ENCODE assay signal across 28 mouse cellular contexts in genomic region chr16:43772358-43772757, GRCm38 (mm10). TPM values are rescaled to one million over a fixed set of nuclear protein-coding genes. Genes with fewer than 3 reads are reported as not detected.
A peak's percentile ranks its signal among the peaks of the same experiment; 100 is the strongest.
DNase-seq lines count a peak whose midpoint lies in the region; ATAC-seq and TF ChIP-seq lines count a peak whose summit lies in the region.
"Had no signal": no experiment of that assay in that cellular context is flagged by ENCODE, and none has a peak within 500 bp of the region (broad histone marks: within the 10 kb centered on the region; RNA-seq: fewer than 3 reads in every experiment).

No protein-coding gene starts in this region.

- no peak for TF ChIP-seq POLR2A in heart, adult 2 months (IDR thresholded peaks at IDR 0.05; ENCODE audit: insufficient read depth, low read depth, low read length)

- no peaks in the 10 kb centered on the region for H3K79me2 ChIP-seq in heart, adult 2 months (replicated peaks; ENCODE audit: control insufficient read depth, insufficient read depth, low read length)

- H3K36me3 ChIP-seq in heart, adult 2 months (ENCODE audit: control insufficient read depth, insufficient read depth, low read length) = peaks cover 2% of the 10 kb centered on the region; the same call in 1 of the 2 replicates
- H3K36me3 ChIP-seq in heart, embryonic 12.5 days = no peaks in the 10 kb centered on the region
- no peaks in the 10 kb centered on the region for H3K36me3 ChIP-seq in midbrain, postnatal 0 days (ENCODE audit: insufficient read depth, low read length)
- no peaks in the 10 kb centered on the region for H3K36me3 ChIP-seq in midbrain, embryonic 15.5 days (replicated peaks)
- H3K36me3 ChIP-seq: forebrain, embryonic 15.5 days; hindbrain, embryonic 13.5 days; limb, embryonic 10.5 days had no signal

- no peak overlapping the region for H3K9ac ChIP-seq in heart, adult 2 months (ENCODE audit: low read depth, low read length)
- no peak overlapping the region for H3K9ac ChIP-seq in heart, embryonic 12.5 days
- H3K9ac ChIP-seq in midbrain, postnatal 0 days (replicated peaks; ENCODE audit: low read length, poor library complexity, severe bottlenecking) = no peak overlapping the region
- H3K9ac ChIP-seq in midbrain, embryonic 15.5 days = no peak overlapping the region
- H3K9ac ChIP-seq: forebrain, embryonic 15.5 days; hindbrain, embryonic 13.5 days; liver, postnatal 0 days had no signal

- H3K27me3 ChIP-seq in heart, adult 2 months (ENCODE audit: control insufficient read depth, insufficient read depth, low read length) = no peaks in the 10 kb centered on the region
- H3K27me3 ChIP-seq in heart, embryonic 12.5 days (replicated peaks) = no peaks in the 10 kb centered on the region
- no peaks in the 10 kb centered on the region for H3K27me3 ChIP-seq in midbrain, postnatal 0 days (ENCODE audit: insufficient read depth, low read length)
- no peaks in the 10 kb centered on the region for H3K27me3 ChIP-seq in midbrain, embryonic 15.5 days (replicated peaks)
- H3K27me3 ChIP-seq: forebrain, embryonic 15.5 days; hindbrain, embryonic 13.5 days had no signal

- DNase-seq in heart, adult 2 months = peak; percentile 37 to 61
- DNase-seq in heart, postnatal 14 days = peak; percentile 22 to 39
- DNase-seq in lung, postnatal 14 days = peak; percentile 26
- no peak for DNase-seq in midbrain, postnatal 0 days (ENCODE audit: low spot score)
- no peak for DNase-seq in cerebellum, postnatal 4 days (ENCODE audit: low spot score in 2 of 2)
- DNase-seq in adrenal gland, postnatal 14 days = no peak
- DNase-seq: B cell, adult 2 months; cerebellum, adult 9-10 months; gastrocnemius, postnatal 36 days; kidney, adult 2 months; kidney, postnatal 25 days; layer of hippocampus, adult 9-11 months; liver, postnatal 0 days; retina, postnatal 1 day; right cerebral cortex, postnatal 4 days; thymus, postnatal 14 days had no signal

- no peak for TF ChIP-seq CTCF in heart, adult 2 months (IDR thresholded peaks at IDR 0.05)
- TF ChIP-seq CTCF in midbrain, postnatal 0 days (IDR thresholded peaks at IDR 0.05) = no peak

- peak; percentile 62; the same call in 1 of the 2 replicates for TF ChIP-seq EP300 in heart, adult 2 months (IDR thresholded peaks at IDR 0.05; ENCODE audit: insufficient read depth, low read depth, low read length)

- WGBS in heart, adult 2 months = 22% methylated on average over 3 of the region's 3 CpGs
- 10% methylated on average over 3 of the region's 3 CpGs for WGBS in heart, embryonic 12.5 days
- 93% methylated on average over 3 of the region's 3 CpGs for WGBS in midbrain, postnatal 0 days
- 94% methylated on average over 3 of the region's 3 CpGs for WGBS in midbrain, embryonic 15.5 days

- H3K9me3 ChIP-seq in heart, embryonic 12.5 days (replicated peaks) = no peaks in the 10 kb centered on the region
- no peaks in the 10 kb centered on the region for H3K9me3 ChIP-seq in midbrain, postnatal 0 days (ENCODE audit: low read length)
- no peaks in the 10 kb centered on the region for H3K9me3 ChIP-seq in midbrain, embryonic 15.5 days
- H3K9me3 ChIP-seq: forebrain, embryonic 15.5 days; hindbrain, embryonic 13.5 days; limb, embryonic 10.5 days had no signal

- peak; percentile 73; the same call in 1 of the 2 replicates for ATAC-seq in heart, embryonic 12.5 days (ENCODE audit: insufficient number of reproducible peaks, low FRiP score)
- no peak for ATAC-seq in midbrain, postnatal 0 days (ENCODE audit: low FRiP score)
- ATAC-seq in midbrain, embryonic 15.5 days (replicated peaks) = no peak
- ATAC-seq: forebrain, embryonic 15.5 days; inflammation-experienced regulatory T-cells, adult 6 months; liver, postnatal 0 days; midbrain, embryonic 16.5 days had no signal

- H3K4me2 ChIP-seq in heart, embryonic 12.5 days = peak overlapping the region; percentile 24; the same call in 1 of the 2 replicates
- no peak overlapping the region for H3K4me2 ChIP-seq in midbrain, postnatal 0 days (ENCODE audit: low read depth, low read length, poor library complexity, severe bottlenecking)
- H3K4me2 ChIP-seq in midbrain, embryonic 15.5 days = no peak overlapping the region
- H3K4me2 ChIP-seq: forebrain, embryonic 15.5 days; hindbrain, embryonic 13.5 days had no signal

- H3K4me3 ChIP-seq in heart, adult 2 months = no peak overlapping the region
- H3K4me3 ChIP-seq in heart, embryonic 12.5 days = no peak overlapping the region
- no peak overlapping the region for H3K4me3 ChIP-seq in midbrain, postnatal 0 days (ENCODE audit: low read depth, low read length)
- H3K4me3 ChIP-seq in midbrain, embryonic 15.5 days = no peak overlapping the region
- H3K4me3 ChIP-seq: forebrain, embryonic 15.5 days; hindbrain, embryonic 13.5 days; limb, embryonic 10.5 days had no signal

- peaks cover 2% of the 10 kb centered on the region; the same call in 1 of the 2 replicates for H3K4me1 ChIP-seq in heart, adult 2 months (ENCODE audit: control insufficient read depth, insufficient read depth, low read length)
- peaks cover 19% of the 10 kb centered on the region for H3K4me1 ChIP-seq in heart, embryonic 12.5 days (replicated peaks)
- no peaks in the 10 kb centered on the region for H3K4me1 ChIP-seq in midbrain, postnatal 0 days (ENCODE audit: insufficient read depth, low read length)
- no peaks in the 10 kb centered on the region for H3K4me1 ChIP-seq in midbrain, embryonic 15.5 days
- H3K4me1 ChIP-seq: forebrain, embryonic 15.5 days; hindbrain, embryonic 13.5 days; limb, embryonic 10.5 days had no signal

- peak overlapping the region; percentile 69 for H3K27ac ChIP-seq in heart, adult 2 months
- peak overlapping the region; percentile 74 for H3K27ac ChIP-seq in heart, embryonic 12.5 days (ENCODE audit: poor library complexity, severe bottlenecking)
- no peak overlapping the region for H3K27ac ChIP-seq in midbrain, postnatal 0 days (ENCODE audit: low read depth, low read length)
- H3K27ac ChIP-seq in midbrain, embryonic 15.5 days = no peak overlapping the region
- H3K27ac ChIP-seq: forebrain, embryonic 15.5 days; hindbrain, embryonic 13.5 days; limb, embryonic 10.5 days had no signal

- intact Hi-C loops in heart, adult 2 months (cut with DNase I) = no loop called here
- intact Hi-C loops in heart, postnatal 14 days (cut with DNase I) = no loop called here

RNA-seq across cellular contexts. Expression of gene Drd3, which starts 18.5 kb away (rescaled TPM):
- not detected for total RNA-seq in heart, adult 2 months (2021)
- polyA plus RNA-seq in heart, adult 2 months (2012; rRNA removed) = not detected in 2 replicates
- polyA plus RNA-seq in heart, embryonic 12.5 days (2016; fragmentation: Nextera tagmentation; extraction: Ambion mirVana) = not detected in 2 replicates
- not detected for total RNA-seq in heart, postnatal 14 days (2021)
- not detected in 2 replicates for total RNA-seq in midbrain, postnatal 0 days (2014; rRNA removed)
- not detected in 2 replicates for polyA plus RNA-seq in midbrain, postnatal 0 days (2015; fragmentation: Nextera tagmentation; extraction: Ambion mirVana)
- total RNA-seq in adrenal gland, postnatal 14 days (2021) = not detected in 2 replicates
- polyA plus RNA-seq in midbrain, embryonic 15.5 days (2015; fragmentation: Nextera tagmentation; extraction: Ambion mirVana) = not detected in 2 replicates
- total RNA-seq: gastrocnemius, postnatal 36 days; liver, adult 2 months; megakaryocyte-erythroid progenitor cell, adult 5-6 weeks; neutrophil, adult 5-6 weeks had no signal
- polyA plus RNA-seq: embryonic facial prominence, embryonic 14.5 days; forebrain, embryonic 15.5 days; hindbrain, embryonic 13.5 days; inflammation-experienced regulatory T-cells, adult 6 months; limb, embryonic 10.5 days; liver, adult 2 months; liver, postnatal 0 days; midbrain, embryonic 16.5 days; stomach, embryonic 16.5 days had no signal

Comparison
In these comparisons a context has a peak if more than half of its experiments do, and no peak if none do; other contexts are left out.
1. DNase-seq: peak in heart, adult 2 months (2 of 2), heart, postnatal 14 days (2 of 2) and lung, postnatal 14 days (single experiment); none in midbrain, postnatal 0 days (single experiment), cerebellum, postnatal 4 days (0 of 2) and adrenal gland, postnatal 14 days (single experiment).
2. H3K27ac ChIP-seq: peak in heart, adult 2 months (single experiment) and heart, embryonic 12.5 days (single experiment); none in midbrain, postnatal 0 days (single experiment) and midbrain, embryonic 15.5 days (single experiment).